Mouse (Mus musculus): ENCODE data around the gene Cd80.
"Not testable (repeated sequence)": the region's sequence is repeated elsewhere in the genome, so short reads cannot be mapped to it uniquely, and the experiment has no call there.

Cd80 gene

DNA sequence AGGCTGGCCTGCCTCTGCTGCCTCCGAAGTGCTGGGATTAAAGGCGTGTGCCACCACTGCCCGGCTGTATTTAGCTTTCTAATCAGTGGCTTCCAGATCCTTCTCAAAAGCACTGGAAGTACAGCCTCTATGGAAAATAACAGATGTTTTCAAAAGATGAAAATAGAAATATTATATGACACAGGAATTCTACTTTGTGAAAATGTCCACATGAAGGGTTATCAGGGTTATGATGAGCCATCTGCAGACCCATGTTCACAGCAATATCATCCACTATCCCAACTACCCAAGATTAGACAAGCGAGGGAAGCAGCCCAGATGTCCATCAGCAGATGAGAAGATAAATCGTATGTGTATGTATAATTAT lies 17.1 kb downstream of the Cd80 start:
- no peak for DNase-seq (ENCODE audit: low read depth, low spot score)

DNA sequence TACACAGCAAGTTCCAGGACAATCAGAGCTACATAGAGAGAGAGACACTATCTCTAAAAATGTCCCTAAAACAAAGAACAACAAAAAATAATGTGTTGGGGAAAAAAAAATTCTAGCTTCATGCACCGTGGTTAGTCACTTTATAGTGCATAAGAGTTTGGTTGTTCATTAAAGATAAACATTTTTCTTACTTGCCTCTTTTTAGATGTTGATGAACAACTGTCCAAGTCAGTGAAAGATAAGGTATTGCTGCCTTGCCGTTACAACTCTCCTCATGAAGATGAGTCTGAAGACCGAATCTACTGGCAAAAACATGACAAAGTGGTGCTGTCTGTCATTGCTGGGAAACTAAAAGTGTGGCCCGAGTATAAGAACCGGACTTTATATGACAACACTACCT lies 18.3 kb downstream of the Cd80 start:
- no peak for DNase-seq (ENCODE audit: low read depth, low spot score)

DNA sequence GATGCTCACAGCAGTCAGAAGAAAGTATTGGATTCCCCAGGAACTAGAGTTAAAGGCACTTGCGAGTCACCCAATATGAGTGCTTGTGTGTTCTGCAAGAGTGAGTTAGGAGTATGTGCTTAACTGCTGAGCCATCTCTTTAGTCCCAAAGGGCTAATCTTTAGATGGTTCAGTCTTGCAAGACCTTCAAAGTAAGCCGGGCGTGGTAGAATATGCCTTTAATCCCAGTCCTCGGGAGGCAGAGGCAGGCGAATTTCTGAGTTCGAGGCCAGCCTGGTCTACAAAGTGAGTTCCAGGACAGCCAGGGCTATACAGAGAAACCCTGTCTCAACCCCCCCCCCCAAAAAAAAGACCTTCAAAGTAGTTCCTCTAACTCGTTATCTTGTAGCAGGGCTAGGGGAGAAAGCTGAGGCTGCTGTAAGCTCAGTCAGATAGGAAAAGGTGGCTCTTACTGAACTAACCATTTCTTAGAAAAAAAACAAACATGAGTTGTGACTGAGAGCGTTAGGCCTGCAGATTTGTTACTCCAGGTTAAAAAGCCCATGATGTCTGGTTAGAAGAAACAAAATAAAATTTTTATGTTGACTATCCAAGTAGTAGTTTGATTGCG lies 19.4 kb downstream of the Cd80 start:
- no peak for DNase-seq (ENCODE audit: low read depth, low spot score)

DNA sequence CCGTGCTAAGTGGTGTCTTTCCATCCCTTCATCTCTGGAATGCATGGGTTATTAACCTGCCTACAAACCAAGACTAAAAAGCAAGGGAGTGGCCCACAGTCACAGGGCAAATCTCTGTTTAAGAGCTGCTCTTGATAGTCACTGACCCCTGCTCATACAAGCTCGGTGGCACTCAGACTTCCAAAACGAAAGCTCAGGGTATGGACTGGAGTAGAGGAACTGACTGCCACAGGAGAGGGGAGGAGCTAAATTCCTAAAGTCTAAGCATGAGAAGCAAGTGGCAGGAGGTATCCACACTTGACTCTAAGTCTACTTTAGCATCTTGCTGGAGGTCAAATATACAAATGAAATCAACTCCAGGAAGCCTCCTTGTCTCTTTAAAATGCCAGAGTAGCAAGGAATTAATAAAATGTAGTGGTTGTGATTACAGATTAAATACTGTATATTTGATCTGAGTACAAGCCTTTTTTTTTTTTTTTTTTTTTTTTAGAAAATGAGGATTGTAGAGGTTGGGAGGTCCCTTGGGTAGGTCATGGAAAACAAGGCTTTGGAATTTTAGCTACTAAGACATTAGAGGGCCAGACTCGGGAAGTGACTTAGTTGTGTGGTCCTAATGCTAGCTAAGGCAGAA lies 20.4 kb downstream of the Cd80 start:
- peak; percentile 72 for DNase-seq (ENCODE audit: low read depth, low spot score)

DNA sequence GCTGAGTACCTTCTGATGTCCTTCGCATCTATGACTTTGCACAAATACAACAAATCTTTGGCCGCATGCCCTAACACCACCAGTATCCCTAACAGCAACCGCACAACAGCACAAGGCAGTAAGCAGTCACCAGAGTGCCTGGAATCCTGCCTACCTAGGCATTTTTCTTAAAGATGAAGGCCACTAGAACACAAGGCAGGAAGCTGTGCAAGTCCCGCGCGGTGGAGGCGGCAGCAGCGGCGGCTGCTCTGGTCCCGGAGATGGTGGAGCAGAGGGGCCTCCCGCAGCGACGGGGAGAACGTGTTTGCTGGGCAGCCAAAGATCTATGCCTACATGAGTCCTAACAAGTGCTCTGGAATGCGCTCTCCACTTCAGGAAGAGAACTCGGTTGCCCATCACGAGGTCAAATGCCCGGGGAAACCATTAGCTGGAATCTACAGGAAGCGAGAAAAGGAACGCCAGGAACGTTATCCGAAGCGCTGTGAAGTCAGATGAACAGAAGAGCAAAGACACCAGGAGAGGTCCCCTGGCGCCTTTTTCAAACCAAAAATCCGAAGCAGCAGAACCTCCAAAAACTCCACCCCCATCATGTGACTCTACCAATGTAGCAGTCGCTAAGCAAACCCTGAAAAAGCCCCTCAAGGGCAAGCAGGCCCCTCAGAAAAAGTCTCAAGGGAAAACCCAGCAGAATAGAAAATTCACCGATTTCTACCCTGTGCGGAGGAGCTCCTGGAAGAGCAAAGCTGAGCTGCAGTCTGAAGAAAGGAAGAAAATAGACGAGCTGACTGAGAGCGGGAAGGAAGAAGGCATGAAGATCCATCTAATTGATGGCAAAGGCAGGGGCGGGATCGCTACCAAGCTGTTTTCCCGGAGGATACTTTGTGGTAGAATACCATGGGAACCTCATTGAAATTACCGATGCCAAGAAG lies 21.2 kb downstream of the Cd80 start:
- peak; percentile 81 for DNase-seq (ENCODE audit: low read depth, low spot score)

DNA sequence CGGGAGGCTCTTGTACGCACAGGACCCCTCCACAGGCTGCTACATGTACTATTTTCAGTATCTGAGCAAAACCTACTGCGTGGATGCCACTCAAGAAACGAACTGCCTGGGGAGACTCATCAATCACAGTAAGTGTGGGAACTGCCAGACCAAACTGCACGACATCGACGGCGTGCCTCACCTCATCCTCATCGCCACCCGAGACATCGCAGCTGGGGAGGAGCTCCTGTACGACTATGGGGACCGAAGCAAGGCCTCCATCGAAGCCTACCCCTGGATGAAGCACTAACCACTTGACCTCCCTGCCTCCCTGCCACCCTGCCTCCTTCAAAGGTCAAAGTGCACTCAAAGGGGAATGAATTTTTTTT lies 21.9 kb downstream of the Cd80 start:
- not testable (repeated sequence) for DNase-seq (ENCODE audit: low read depth, low spot score)

DNA sequence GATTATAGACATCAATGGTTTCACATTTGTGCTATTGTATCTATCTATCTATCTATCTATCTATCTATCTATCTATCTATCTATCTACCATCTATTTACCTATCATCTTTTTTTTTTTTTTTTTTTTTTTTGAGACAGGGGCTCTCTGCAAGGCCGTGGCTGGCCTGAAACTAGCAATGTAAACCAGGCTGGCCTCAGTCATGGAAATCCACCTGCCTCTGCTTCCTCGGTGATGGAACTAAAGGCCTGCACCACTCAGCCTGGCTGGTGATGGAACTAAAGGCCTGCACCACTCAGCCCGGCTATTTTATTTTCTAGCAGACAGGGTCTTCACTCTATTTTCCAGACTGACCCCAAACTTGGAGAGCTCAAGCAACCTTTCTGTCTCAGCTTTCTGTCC lies 22.9 kb downstream of the Cd80 start:
- DNase-seq (ENCODE audit: low read depth, low spot score): no peak

DNA sequence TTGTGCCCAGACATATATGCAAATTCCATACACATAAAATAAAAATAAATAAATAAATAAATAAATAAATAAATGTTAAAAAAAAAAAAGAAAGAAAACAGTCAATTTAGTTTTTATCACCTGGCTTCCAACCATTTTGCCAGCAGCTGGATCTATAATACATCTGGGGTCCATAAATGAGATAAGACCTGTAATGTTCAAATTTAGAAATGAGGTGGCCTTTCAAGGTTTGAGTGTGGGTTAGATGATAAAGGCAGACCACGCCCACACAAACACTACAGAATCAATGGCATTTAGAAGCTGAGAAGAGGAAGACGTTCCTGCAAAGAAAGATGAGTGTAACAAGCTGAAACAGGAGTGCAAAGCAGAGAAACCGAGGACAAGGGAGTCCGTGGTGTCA lies 26.0 kb downstream of the Cd80 start:
- no peak for DNase-seq (ENCODE audit: low read depth, low spot score)

DNA sequence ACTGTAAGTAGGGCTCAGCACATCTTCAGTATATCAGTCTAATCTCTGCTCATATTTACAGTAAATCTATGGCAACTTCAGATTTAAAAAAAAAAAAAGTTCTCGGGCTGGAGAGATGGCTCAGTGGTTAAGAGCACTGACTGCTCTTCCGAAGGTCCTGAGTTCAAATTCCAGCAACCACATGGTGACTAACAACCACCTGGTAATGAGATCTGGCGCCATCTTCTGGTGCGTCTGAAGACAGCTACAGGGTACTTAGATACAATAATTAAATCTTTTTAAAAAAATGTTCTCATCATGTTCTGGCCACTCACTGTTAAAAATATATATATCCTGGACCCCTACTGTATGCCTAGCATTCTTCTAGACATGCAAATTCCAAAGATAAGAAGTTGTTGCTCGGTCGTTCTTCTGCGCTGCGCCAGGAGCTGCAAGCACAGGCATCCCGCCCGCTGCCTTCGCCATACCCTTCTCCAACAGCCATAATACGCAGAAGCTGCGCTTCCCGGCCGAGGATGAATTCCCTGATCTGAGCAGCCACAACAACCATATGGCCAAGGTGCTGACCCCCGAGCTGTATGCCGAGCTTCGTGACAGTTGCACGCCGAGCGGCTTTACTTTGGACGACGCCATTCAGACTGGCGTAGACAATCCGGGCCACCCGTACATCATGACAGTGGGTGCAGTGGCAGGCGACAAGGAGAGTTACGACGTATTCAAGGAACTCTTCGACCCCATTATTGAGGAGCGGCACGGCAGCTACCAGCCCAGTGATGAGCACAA lies 27.6 kb downstream of the Cd80 start:
- DNase-seq (ENCODE audit: low read depth, low spot score): peak; percentile 72

DNA sequence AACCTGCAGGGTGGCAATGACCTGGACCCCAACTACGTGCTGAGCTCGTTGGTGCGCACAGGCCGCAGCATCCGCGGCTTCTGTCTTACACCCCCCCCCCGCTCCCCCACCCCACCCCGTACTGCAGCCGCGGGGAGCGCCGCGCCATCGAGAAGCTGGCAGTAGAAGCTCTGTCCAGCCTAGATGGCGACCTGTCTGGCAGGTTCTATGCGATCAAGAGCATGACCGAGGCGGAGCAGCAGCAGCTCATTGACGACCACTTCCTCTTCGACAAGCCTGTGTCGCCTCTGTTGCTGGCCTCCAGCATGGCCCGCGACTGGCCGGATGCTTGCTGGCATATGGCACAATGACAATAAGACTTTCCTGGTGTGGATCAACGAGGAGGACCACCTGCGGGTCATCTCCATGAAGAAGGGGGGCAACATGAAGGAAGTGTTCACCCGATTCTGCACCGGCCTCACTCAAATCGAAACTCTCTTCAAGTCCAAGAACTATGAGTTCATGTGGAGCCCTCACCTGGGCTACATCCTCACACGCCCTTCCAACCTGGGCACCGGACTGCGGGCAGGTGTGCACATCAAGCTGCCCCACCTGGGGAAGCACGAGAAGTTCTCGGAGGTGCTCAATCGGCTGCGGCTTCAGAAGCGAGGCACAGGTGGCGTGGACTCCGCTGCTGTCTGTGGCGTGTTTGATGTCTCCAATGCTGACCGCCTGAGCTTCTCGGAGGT lies 28.4 kb downstream of the Cd80 start:
- peak; percentile 21 for DNase-seq (ENCODE audit: low read depth, low spot score)

DNA sequence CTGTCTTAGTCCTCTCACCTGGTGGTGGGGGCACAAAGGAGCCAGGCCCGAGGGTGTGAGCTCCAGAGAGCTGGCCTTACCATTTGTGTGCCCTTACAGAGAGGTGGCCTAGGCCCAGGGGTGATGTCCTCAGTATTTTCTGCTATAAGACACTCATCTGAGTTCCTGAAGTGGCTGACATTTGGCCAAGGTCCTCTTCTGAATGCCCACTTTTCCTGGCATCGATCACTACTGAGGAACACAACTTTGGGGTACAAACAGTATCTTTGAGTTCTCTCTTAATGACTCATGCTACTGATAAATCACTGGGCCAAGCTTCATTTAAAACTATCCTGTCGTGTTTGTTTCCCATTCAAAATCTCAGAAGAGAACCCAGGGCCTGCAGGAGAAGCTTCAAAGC lies 37.2 kb downstream of the Cd80 start:
- no peak for DNase-seq (ENCODE audit: low read depth, low spot score)

DNA sequence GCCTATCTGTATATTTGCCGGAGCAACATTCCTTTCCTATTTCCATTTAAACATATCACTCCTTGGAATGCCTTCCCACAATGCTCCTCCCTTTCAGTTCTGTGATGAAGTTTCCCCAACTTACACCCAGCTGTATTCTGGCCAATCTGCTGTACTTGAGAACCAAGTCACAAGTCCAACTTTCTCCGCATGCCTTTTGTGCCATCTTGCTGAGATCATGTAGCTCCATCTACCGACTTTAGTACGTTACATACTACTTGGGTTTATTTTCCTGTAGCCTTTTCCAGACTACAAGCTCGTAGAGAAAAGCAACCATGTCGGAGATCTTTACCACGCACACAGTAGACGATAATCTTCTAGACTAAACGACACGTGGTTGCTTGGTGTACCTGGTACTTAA lies 38.5 kb downstream of the Cd80 start:
- peak; percentile 41 for DNase-seq (ENCODE audit: low read depth, low spot score)

DNA sequence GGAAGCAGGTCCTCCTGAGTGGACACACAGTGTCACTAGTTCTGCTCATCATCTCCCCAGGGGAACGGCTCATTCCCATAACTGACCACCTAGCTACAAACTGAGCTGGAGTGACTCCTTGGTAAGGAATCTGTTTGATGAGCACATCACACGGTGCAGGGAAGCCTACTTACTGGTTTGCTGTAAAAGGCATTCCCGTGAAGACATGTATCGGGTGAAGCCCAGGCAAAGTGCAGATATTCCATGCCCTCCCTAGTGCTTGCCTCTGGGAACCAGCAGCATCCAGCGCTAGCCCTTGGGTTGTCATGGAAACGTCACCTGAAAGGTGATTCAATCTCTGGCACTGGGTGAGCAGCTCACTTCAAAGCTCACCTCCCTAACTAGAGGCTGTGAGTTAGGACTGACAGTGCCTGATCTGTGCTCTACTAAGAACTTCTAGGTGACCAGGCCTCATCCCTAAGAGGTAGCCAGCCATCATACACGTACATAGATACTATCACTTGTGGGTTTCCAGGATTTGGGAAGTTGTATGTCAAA lies 41.3 kb downstream of the Cd80 start:
- peak; percentile 48 for DNase-seq (ENCODE audit: low read depth, low spot score)

DNA sequence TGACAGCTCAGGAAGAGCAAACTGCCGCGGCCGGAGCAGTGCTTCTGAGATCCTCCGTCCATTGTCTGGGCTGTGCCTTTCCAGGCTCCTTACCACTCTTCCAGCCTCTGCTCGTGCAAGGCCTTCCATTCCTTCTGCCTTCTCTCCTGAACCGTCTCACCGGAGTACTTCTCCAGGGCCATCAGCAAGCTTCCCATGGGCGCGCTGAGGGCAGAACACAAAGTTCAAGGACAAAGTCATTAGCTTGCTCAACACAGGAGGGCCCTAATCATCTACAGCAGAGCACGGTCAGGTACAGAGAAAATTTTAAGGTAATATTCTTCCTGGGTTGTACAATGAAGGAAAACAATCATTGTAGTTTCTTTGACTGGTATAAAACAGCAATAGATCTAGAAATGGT lies 47.1 kb downstream of the Cd80 start:
- DNase-seq (ENCODE audit: low read depth, low spot score): no peak

DNA sequence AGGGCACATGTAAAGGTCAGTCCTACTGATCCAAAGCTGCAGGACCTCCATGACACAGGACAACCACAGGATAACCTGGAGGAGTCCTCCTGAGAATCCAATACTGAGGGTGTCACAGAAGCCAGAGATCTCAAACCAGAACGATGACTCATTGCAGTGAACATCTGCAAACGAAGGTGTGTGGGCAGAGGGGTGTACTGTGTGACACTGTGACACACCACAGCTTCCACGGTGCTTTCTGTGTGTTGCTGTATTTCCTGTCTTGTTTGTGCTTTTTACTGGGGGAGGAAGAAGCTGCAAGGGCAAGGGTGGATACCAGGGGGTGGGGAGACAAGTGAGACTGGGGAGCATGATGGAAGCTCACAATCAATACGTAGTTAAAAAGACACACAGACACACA lies 48.2 kb downstream of the Cd80 start:
- DNase-seq (ENCODE audit: low read depth, low spot score): no peak

DNA sequence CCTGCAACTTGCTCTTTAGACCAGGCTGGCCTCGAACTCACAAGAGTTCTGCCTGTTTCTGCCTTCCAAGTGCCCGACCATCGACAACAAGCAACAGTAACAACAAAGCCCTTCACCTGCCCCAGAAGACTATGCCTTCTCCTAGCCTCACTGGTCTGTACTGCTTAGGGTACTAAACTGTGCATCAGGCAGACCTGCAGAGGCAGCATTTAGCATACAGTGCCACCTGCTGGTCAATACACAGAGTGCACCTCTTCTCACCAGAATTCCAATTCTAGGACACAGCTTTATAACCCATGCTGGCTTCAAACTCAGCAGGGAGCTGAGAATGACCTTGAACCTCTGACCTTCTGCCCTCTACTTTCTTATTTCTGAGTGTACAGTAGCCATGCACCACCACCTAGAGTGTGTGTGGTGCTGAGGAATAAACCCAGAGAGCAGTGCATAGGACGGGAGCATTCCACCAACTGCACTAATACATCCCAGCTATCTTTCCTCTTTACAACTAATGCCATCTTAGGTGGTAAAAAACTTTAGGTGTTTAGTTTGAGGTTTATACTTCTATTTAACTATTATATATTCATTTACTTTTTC lies 50.8 kb downstream of the Cd80 start:
- peak; percentile 89 for DNase-seq (ENCODE audit: low read depth, low spot score)

DNA sequence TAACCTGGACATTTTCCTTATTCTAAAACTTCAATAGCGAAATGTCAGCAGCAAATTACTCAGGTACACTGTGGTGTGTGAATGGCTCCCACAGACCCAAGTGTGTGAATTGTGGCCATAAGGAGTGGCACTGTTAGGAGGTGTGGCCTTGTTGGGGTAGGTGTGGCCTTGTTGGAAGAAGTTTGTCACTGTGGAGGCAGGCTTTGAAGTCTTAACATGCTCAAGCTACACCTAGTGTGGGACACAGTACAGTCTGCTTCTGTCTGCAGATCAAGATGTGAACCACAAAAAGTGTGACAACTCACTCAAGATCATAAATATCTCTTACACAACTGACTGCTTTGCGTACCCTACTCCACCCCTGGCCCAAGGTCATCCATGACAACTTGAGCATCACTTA lies 55.5 kb downstream of the Cd80 start:
- DNase-seq (ENCODE audit: low read depth, low spot score): peak; percentile 65

DNA sequence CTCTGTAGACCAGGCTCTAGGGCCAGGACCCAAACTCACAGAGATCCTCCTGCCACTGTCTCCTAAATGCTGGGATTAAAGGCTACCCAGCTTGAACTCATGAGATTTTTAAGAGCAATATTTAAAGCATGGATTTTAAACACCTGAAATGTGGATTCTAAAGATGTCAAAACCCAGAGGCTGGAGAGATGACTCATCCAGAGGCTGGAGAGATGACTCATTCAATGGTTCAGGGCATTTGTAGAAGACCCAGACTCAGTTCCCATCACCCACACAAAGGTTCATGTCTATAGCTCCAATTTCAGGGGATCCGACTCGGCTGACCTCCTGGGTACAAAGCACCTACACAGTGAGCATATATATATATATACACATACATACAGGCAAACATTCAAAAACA lies 63.8 kb downstream of the Cd80 start:
- DNase-seq (ENCODE audit: low read depth, low spot score): peak; percentile 51

DNA sequence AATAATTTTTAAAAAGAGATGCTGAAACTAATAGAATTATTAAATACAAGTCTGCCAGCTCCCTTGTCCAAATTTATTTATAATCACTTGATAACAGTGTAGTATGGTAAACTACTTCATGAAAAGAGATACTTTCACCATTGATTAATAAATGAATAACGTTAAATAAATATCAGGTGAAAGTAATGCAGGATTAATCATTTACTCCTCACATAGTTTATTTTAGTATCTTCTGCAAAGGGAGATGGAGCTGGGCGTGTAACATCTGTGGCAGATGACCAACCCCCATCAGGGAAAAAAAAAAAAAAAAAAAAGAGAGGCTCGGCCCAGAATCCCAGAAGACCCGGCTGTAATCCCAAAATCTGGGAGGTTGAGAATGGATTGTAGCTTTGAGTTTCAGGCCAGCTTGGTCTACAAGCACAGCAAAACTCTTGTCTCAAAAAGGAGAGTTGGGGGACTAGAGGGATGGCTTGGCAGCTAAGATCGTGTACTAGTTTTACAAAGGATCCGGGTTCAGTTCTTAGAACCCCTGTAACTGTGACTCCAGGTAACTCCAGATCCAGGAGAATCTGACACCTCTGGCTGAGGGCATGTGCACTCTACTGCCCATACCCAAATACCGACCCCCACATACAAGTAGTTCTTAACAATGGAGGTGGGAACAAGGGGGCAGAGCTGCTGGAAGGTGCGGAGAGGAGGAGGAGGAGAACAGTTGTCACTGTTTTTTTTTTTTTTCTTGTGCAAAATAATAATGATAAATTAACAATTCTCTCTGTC lies 66.0 kb downstream of the Cd80 start:
- DNase-seq (ENCODE audit: low read depth, low spot score): peak; percentile 34

All from R1 (cell line).